Mouse (Mus musculus) midbrain, embryonic 11.5 days (tissue): ENCODE results near the gene Entpd2. TPM values are rescaled to one million over a fixed set of nuclear protein-coding genes. Genes with fewer than 3 reads are reported as not detected.
"Not testable (repeated sequence)": the region's sequence is repeated elsewhere in the genome, so short reads cannot be mapped to it uniquely, and the experiment has no call there.

ENCODE experiments used
- ATAC-seq: fragments of 200-750 bp; cut with Nextera tagmentation; 2 replicates; pipeline ENCODE4 v1.8.0; 2017; ENCODE audit warnings: moderate TSS enrichment, moderate library complexity; ENCODE audit not compliant: low FRiP score
- DNase-seq: peaks from one replicate; pipeline ENCODE4 v3.0.0; 2015; ENCODE audit warnings: low spot score; ENCODE audit errors: missing footprints
- H3K27ac ChIP-seq: fragments of 300-500 bp; sonication (generic); 2 replicates; pipeline ENCODE4 v1.5.1; 2014; ENCODE audit warnings: low read depth, low read length
- H3K27me3 ChIP-seq: fragments of 300-500 bp; sonication (generic); 2 replicates; pipeline ENCODE4 v1.6.1; 2014; ENCODE audit warnings: mild to moderate bottlenecking, low read length, moderate library complexity, mixed read lengths; ENCODE audit not compliant: control insufficient read depth, insufficient read depth
- H3K36me3 ChIP-seq: fragments of 300-500 bp; sonication (generic); 2 replicates; pipeline ENCODE4 v1.6.1; 2014; ENCODE audit warnings: mild to moderate bottlenecking, low read length, moderate library complexity, mixed read lengths; ENCODE audit not compliant: control insufficient read depth, insufficient read depth
- H3K4me1 ChIP-seq: fragments of 300-500 bp; sonication (generic); 2 replicates; pipeline ENCODE4 v1.6.1; 2014; ENCODE audit warnings: low read length; ENCODE audit not compliant: control insufficient read depth, insufficient read depth
- H3K4me2 ChIP-seq: fragments of 300-500 bp; sonication (generic); 2 replicates; pipeline ENCODE4 v1.6.1; 2014; ENCODE audit warnings: mild to moderate bottlenecking, moderate library complexity
- H3K4me3 ChIP-seq: fragments of 300-500 bp; sonication (generic); 2 replicates; pipeline ENCODE4 v1.5.1; 2014; ENCODE audit warnings: low read depth, low read length
- H3K9ac ChIP-seq: fragments of 300-500 bp; sonication (generic); 2 replicates; pipeline ENCODE4 v1.6.1; 2014; ENCODE audit warnings: low read length
- H3K9me3 ChIP-seq: fragments of 300-500 bp; sonication (generic); 2 replicates; pipeline ENCODE4 v1.6.1; 2016; ENCODE audit warnings: low read length; ENCODE audit not compliant: control insufficient read depth
- WGBS: fragments of 180-500 bp; shearing (Covaris S2); extraction: QIAGEN DNeasy Blood & Tissue Kit; methylation state at CpG from one replicate; pipeline ENCODE4 v1.1.7; 2014; 5-methylcytosine and 5-hydroxymethylcytosine counted together
- polyA plus RNA-seq: library from polyadenylated mRNA; unstranded; fragments of >200 nt; fragmentation: Nextera tagmentation; extraction: Ambion mirVana; gene quantifications from 2 replicates; pipeline ENCODE4 v1.2.1, GENCODE M21; 2014

Entpd2 gene
- polyA plus RNA-seq, 1 experiment from 2014 or later, result 0.23 TPM

- H3K4me3 ChIP-seq, result peak overlapping the region; percentile 9; the same call in 1 of the 2 replicates
Observed at GRCm38 (mm10) chr2:25400764-25401163, 5.1 kb downstream of the Entpd2 start.

GRCm38 (mm10) chr2:25402377-25402971, 6.8 kb downstream of the Entpd2 start:
- no peaks in the 10 kb centered on the region for H3K36me3 ChIP-seq
- H3K9ac ChIP-seq, result peak overlapping the region; percentile 95
- peak; percentile 98 for DNase-seq
- peak overlapping the region; percentile 91 for H3K4me3 ChIP-seq
- peak; percentile 12 for ATAC-seq
- under 1% methylated on average over 13 of the region's 13 CpGs for whole genome bisulfite sequencing
- H3K27me3 ChIP-seq, result peaks cover 17% of the 10 kb centered on the region
- peak overlapping the region; percentile 54; the same call in 1 of the 2 replicates for H3K27ac ChIP-seq
- no peaks in the 10 kb centered on the region for H3K9me3 ChIP-seq
- peaks cover 5% of the 10 kb centered on the region for H3K4me1 ChIP-seq
- H3K4me2 ChIP-seq, result peak overlapping the region; percentile 84

More at GRCm38 (mm10) chr2:25400764-25401163, 5.1 kb downstream of the Entpd2 start:
- Histone ChIP-seq H3K27me3 (peaks cover 32% of the 10 kb centered on the region), H3K4me1 (peaks cover 8% of the 10 kb centered on the region), H3K27ac (no peak overlapping the region), H3K9me3 (no peaks in the 10 kb centered on the region), H3K36me3 (no peaks in the 10 kb centered on the region), H3K4me2 (peak overlapping the region; percentile 20), H3K9ac (no peak overlapping the region)
- ATAC-seq (no peak), DNase-seq (peak; percentile 89)
- WGBS, result 3% methylated on average over 17 of the region's 17 CpGs

GRCm38 (mm10) chr2:25402972-25403601, 7.4 kb downstream of the Entpd2 start:
- ATAC-seq (peak; percentile 71), DNase-seq (peak; percentile 96)
- Histone ChIP-seq H3K4me2 (peak overlapping the region; percentile 84), H3K4me1 (peaks cover 5% of the 10 kb centered on the region), H3K9me3 (no peaks in the 10 kb centered on the region), H3K36me3 (no peaks in the 10 kb centered on the region), H3K4me3 (peak overlapping the region; percentile 91), H3K9ac (peak overlapping the region; percentile 95), H3K27me3 (peaks cover 16% of the 10 kb centered on the region), H3K27ac (peak overlapping the region; percentile 54; the same call in 1 of the 2 replicates)
- 1% methylated on average over 52 of the region's 54 CpGs for WGBS

GRCm38 (mm10) chr2:25403994-25404393, 8.3 kb downstream of the Entpd2 start:
- Histone ChIP-seq H3K27me3 (peaks cover 13% of the 10 kb centered on the region; the same call in 1 of the 2 replicates), H3K4me1 (peaks cover 5% of the 10 kb centered on the region), H3K36me3 (no peaks in the 10 kb centered on the region; the same call in 1 of the 2 replicates), H3K9ac (peak overlapping the region; percentile 95), H3K27ac (no peak overlapping the region), H3K4me3 (peak overlapping the region; percentile 91), H3K9me3 (no peaks in the 10 kb centered on the region), H3K4me2 (peak overlapping the region; percentile 84)
- DNase-seq (no peak), ATAC-seq (no peak)
- WGBS, result 86% methylated on average over 4 of the region's 4 CpGs

GRCm38 (mm10) chr2:25408908-25409307, 13.2 kb downstream of the Entpd2 start:
- Histone ChIP-seq H3K9me3 (no peaks in the 10 kb centered on the region), H3K27me3 (no peaks in the 10 kb centered on the region), H3K36me3 (no peaks in the 10 kb centered on the region; the same call in 1 of the 2 replicates), H3K4me3 (no peak overlapping the region), H3K4me2 (no peak overlapping the region), H3K4me1 (peaks cover 5% of the 10 kb centered on the region), H3K9ac (no peak overlapping the region), H3K27ac (no peak overlapping the region)
- ATAC-seq (no peak), DNase-seq (no peak)
- WGBS, result 93% methylated on average over 10 of the region's 10 CpGs

GRCm38 (mm10) chr2:25413436-25413835, 17.8 kb downstream of the Entpd2 start:
- H3K36me3 ChIP-seq, H3K4me2 ChIP-seq, ATAC-seq: not testable (repeated sequence)

GRCm38 (mm10) chr2:25417426-25417825, 21.8 kb downstream of the Entpd2 start:
- ATAC-seq (no peak), DNase-seq (no peak)
- no peak overlapping the region for H3K4me2 ChIP-seq
- no peaks in the 10 kb centered on the region for H3K4me1 ChIP-seq
- H3K4me3 ChIP-seq, result no peak overlapping the region
- 24% methylated on average over 3 of the region's 3 CpGs for WGBS
- H3K36me3 ChIP-seq, result no peaks in the 10 kb centered on the region
- no peaks in the 10 kb centered on the region for H3K9me3 ChIP-seq
- no peak overlapping the region for H3K27ac ChIP-seq
- H3K9ac ChIP-seq, result no peak overlapping the region
- H3K27me3 ChIP-seq, result no peaks in the 10 kb centered on the region

More at GRCm38 (mm10) chr2:25413436-25413835, 17.8 kb downstream of the Entpd2 start:
- DNase-seq, H3K27me3 ChIP-seq, H3K4me1 ChIP-seq, H3K9ac ChIP-seq, H3K9me3 ChIP-seq, H3K27ac ChIP-seq, H3K4me3 ChIP-seq: not testable (repeated sequence)

- Histone ChIP-seq H3K4me1 (no peaks in the 10 kb centered on the region), H3K9ac (no peak overlapping the region), H3K36me3 (no peaks in the 10 kb centered on the region), H3K4me3 (no peak overlapping the region), H3K9me3 (no peaks in the 10 kb centered on the region), H3K27me3 (peaks cover 8% of the 10 kb centered on the region; the same call in 1 of the 2 replicates), H3K4me2 (no peak overlapping the region), H3K27ac (no peak overlapping the region)
- 13% methylated on average over 3 of the region's 3 CpGs for WGBS
- DNase-seq (peak; percentile 89), ATAC-seq (peak; percentile 62)
Observed at GRCm38 (mm10) chr2:25421896-25422295, 26.2 kb downstream of the Entpd2 start.
